Mouse (Mus musculus) layer of hippocampus, postnatal 14 days (tissue): Measurements from ENCODE around the gene Diexf. TPM values are rescaled to one million over a fixed set of nuclear protein-coding genes. Genes with fewer than 3 reads are reported as not detected.

ENCODE experiments used
- DNase-seq, 2 experiments: peaks; one replicate each; pipeline ENCODE4 v3.0.0; 2021 to 2022; ENCODE audit warnings: low spot score in 2 of 2, mixed read lengths in 1 of 2
- total RNA-seq, 2 experiments: library from RNA; stranded (reverse); gene quantifications; 2 replicates each; pipeline ENCODE4 v1.2.3; 2021

The Diexf gene
- total RNA-seq, 2 experiments from 2014 or later = 17.4 to 24.1 TPM

DNA sequence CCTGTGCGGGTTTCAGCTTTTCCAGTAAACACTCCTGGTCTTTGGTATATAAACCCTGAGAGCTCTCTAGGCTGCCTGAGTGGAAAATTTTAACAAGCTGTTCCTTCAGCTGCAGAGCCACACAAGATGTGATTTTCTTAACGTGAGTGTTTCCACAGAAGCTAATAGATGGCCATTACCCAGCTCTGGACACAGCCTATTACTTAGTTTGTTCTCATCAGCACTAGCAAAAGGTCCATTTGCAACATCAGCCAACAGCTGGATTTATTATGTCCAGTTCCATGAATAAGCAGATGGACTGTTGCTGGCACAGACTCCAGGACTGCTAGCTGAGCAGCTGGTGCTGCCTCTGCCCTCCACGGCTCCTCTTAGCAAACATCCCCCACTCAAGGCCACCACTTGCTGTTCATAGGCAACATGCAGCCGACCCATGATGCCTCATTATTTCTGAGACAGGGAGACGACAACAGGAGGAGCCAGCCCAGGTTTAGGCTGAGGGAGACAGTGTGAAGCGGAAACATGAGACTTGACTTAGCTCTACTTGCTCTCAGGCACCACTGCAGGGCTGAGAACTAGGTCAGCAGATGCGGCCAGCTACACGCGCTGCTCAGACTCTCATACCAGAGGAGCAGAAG is 43.1 kb downstream of the Diexf start:
- DNase-seq = no peak

DNA sequence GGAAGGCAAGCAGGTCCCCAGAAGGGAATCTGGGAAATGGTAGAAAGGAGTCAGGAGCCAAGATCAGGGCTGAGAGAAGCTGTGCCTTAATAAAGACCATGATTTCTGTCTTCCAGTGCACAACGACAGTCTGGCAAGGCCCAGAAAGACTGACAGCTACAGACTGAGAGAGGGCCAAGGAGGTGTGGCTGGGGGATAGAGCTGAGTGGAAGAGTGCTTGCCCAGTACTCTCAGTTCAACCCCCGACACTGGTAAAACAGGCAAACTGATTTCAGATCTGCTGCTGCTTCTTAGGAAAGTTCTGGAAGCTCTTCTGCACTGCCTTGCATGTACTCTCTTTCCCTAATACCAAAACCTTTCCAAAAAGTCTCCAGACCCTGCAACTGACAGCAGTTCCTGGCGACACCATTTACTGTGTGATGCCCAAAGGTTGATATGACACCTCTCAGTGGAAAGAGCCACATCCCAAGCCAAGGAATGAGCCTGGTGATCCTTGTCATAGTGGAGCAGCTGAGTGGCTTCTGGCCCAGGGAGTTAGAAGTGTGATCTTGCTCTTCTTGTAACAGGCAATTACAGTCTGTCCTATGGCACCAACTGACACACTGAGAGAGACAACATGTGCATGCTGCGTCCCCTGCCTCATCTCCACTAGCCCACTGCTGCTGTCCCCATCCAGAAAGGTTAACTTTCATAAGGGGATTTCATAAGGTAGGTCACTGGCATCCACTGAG is 43.8 kb downstream of the Diexf start:
- DNase-seq = no peak

DNA sequence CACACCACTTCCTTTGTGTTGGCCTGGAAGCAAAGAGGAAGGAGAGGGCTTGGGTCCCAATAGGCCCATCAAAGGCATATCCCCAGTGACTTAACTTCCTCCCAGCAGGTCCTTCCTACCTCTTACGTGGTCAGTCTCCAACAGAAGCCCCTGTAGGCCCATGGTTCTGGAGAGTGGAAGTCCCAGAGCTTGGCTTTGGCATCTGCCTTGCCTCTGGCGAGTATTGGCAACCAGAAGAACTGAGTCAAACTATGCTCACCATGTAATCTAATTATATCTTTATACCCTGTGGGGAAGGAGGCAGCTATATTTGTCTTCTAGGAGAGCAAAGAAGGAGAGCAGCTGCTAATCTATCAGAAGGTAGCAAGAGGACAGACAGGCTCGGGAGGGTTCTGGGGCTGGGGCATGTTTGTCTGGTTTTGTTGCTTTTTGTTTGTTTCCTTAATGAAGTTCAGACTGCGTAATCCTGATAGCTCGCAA is 44.5 kb downstream of the Diexf start:
- DNase-seq = no peak

DNA sequence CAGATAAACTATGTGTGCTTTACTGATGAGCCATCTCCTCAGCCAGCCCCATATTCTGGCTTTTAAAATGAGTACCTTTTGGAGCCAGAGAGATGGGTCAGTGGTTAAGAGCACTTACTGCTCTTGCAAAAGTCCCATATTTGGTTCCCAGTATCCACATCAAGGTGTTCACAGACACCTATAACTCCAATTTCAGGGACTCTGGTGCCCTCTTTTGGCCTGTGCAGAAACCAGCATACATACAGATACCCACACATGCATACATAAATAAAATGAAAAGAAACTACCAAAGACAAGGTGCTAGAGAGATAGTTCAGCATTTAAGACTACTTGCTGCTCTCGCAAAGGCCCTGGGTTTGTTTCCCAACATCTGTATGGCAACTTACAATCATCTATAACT is 46.1 kb downstream of the Diexf start:
- DNase-seq = no peak

DNA sequence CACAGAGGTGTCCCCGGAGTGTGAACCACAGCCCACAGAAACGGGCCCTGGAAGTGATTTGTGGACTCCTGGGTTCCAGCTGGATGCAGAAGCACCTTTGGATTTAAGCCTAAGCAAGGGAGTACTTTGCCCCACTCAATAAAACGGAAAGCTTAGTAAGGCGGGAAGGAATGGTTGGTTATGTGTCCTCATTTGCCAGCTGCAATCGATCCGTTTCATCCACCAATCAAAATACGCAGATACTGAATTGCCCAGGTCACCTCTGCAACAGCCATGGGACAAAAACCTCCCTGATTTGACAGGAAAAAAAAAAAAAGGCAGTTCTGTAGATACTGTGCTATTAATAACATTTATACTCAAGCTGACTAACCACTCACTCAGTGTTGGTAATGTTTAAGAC is 47.0 kb downstream of the Diexf start:
- no peak for DNase-seq

DNA sequence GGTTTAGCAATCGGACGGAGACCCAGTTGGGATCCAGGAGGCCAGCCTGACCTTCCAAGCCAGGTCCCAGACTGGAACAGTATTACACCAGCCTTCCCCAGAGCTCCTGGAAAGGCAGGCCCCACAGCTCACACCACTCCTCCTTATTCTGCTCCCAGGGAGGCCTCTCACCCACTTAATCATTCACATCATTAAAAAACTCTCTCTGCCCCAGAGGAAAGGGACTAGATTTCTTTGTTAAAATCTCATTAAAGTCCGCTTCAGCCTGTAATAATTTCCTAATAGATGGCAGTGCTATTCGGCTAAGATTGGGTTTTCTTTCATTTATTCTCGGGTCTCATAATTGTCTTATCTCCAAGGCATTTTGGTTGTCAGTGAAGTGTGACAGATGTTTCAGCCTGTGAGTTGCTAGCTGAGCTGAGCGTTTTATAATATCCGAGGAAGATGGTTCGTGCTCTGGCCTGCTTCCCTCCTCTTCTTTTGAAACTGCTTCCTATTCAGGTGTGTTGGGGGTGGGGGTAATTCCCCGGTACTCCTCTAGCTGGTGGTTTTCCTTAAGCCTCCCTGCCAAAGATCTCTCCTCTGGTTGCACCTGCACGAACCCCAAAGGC is 47.7 kb downstream of the Diexf start:
- no peak for DNase-seq

DNA sequence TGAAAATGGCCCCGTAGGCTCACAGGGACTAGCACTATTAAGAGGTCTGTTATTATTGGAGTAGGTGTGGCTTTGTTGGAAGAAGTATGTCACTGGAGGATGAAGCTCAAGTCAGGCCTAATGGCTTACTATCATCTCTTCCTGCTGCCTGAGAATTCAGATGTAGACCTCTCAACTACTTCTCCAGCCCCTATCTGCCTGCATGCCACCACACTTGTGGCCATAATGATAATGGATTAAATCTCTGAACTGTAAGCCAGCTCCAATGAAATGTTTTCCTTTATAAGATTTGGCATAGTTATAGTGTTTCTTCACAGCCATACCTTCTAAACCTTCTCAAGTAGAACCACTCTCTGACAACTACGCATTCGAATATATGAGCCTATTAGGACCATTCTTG is 67.5 kb downstream of the Diexf start:
- no peak for DNase-seq

DNA sequence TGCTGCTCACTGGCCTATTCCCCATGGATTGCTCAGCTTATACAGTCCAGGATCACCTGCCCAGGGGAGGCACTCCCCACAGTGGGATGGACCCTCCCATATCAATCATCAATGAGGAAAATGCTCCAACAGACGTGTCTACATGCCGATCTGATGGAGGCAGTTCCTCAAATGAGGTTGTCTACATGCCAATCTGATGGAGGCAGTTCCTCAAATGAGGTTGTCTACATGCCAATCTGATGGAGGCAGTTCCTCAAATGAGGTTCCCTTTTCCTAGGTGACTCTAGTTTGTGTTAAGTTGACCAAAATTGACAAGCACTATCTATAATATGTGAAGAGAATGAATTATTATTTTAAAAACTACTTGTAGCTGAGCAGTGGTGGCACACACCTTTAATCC is 69.9 kb downstream of the Diexf start:
- DNase-seq = no peak

DNA sequence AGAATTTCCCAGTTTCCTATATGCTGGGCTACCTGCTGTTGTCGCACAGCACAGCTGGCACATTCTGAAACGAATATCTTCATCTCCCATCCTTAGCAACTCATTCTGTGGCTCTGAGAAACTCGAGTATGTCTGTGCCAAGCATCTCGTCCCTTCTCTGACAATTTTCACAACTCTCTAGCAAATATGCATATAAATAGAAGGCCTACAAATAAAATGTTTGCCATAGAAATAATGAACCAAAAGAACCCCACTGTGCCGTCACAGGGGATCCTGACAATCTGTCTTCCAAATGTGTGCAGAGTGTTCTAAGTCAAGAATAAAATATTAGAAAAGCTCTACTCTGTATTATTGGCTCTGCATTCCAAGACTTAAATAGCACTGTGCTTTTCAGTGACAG is 70.5 kb downstream of the Diexf start:
- DNase-seq = peak in 1 of 2 experiments; percentile 47

DNA sequence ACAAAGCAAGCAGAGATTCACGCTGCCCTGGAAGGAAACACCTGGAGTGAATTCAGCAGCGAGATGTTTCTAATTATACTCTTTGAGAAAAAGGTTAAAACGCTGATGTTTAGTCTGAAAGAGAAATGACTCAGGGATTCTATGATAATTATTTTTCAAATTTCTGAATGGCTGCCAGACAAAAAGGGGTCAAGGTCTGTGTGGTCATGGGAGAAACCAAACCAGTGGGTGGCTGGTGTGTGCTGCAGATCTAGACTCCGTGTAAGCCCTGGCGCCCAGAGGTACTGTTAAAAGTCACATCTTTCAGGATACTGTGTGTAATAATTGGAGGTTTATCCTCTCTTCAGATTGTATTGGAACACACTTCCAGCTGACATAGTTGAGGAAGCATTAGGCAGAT is 75.7 kb downstream of the Diexf start:
- no peak for DNase-seq

DNA sequence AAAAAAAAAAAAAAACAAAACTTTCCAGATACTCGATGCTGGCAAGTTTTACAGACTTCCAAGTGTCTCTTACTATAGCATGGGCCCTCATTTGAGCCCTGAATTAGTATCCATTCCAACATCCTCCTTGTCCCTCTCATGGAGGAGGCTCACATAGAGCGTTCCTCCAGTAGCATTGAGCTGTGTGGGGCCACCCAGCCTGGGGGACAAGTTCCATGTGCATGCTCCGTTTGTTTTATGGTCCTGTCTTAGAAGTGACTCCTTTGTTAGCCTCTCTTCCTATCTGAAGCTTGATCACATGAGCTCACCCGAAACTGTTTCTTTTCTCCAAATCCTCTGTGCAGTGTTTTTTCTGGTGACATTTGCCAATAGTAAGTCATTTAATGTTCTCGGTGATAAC is 77.0 kb downstream of the Diexf start:
- no peak for DNase-seq

DNA sequence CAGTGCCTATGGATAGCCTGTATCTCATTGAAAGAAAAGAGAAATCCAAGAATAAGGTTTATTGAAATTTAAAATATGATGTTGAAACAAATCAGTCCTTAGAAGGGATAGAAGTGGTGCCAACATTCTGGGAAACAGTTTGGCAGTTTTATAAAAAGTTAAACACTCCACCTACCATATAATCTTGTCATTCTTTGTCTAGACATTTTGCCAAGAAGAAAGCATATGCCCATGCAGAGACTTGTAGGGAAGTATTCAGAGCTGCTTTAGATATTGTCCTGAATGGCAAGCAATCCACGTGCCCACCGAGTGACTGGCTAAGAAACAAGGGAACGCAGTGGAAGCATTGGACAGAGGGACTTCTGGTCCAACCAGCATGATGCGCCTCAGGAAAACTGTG is 82.5 kb downstream of the Diexf start:
- peak in 1 of 2 experiments; percentile 49 for DNase-seq

DNA sequence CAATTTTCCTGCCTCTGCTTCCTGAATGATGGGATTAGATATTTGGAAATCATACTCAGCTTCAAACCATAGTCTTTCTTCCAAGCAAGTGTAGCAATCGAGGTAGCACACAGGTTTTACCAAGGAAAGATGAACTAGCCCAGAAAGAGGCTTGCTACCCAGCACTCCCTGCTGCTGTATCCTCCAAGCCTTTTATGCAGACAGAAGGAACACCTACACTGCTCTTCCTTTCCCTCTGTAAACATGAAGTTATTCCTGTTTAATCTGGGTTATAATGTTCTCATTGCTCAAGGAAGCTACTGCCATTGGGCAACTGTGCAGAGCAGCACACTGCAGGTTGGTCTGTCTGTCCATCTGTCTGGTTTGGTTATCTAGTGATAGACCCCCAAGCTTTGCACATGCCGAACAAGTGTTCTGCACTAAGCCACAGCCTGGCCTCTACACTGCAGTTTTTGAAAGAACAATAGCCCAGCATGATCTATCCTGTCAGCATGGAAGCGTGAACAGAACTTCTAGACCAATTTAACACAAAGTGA is 87.2 kb downstream of the Diexf start:
- DNase-seq = peak in 1 of 2 experiments; percentile 36

Other genes starting within 250 kb of the Diexf start
- gene Syt14, start 94.5 kb downstream of the Diexf start, total RNA-seq = 10 to 100 TPM; 20.5 to 22.4 TPM
- gene Irf6, start 22.8 kb upstream of the Diexf start, total RNA-seq = under 1 TPM; 0.45 to 0.65 TPM
- gene A130010J15Rik, start 37.8 kb upstream of the Diexf start, total RNA-seq = 1 to 10 TPM; 5.1 to 6.7 TPM
- gene Traf3ip3, start 71.4 kb upstream of the Diexf start, total RNA-seq = 1 to 10 TPM; 2.1 to 3.6 TPM
- gene Lamb3, start 77.4 kb upstream of the Diexf start, total RNA-seq = 1 to 10 TPM in 1 of 2 experiments, under 1 TPM in 1; 0.94 to 1.6 TPM
- gene Hsd11b1, start 133.8 kb upstream of the Diexf start, total RNA-seq = 10 to 100 TPM; 43.1 to 45.9 TPM
- gene G0s2, start 142.9 kb upstream of the Diexf start, total RNA-seq = 10 to 100 TPM in 1 of 2 experiments, 1 to 10 TPM in 1; 9.3 to 12.1 TPM
- gene Camk1g, start 240.0 kb upstream of the Diexf start, total RNA-seq = 10 to 100 TPM; 30.7 to 37.8 TPM